Mouse (Mus musculus): ENCODE measurements around the gene Lhx2.

Gene Lhx2

DNA sequence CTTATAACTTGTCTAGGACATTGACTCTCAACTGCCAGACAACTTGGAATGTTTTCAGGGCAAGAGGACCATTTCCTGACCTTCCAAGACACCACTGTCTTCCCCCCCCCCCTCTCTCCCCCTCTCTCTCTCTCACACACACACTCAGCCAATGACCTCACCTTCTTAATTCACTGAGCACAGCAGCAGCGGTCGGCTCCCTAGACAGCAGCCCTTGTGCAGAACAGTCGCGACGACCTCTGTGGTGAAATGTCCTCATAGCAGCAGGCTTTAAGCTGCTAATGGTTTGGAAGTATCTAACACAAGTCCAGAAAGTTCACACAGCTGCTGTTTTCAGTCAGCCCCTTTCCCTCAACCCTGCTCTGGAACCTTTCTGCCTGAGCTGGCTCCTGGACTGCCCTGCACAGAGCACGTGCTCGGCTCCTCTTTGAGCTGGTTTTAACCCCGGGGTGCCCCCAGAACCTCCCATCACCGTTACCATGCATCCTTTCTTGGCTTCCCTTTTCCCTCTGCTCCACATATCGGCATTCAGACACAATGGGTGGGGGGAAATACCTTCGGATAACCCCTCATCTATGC, 73.6 kb downstream of the Lhx2 start:
- DNase-seq, result no peak

GRCm38 (mm10) chr2:38417970-38418369, 78.9 kb downstream of the Lhx2 start:
- DNase-seq, result peak in 1 of 2 experiments; percentile 54

All from lung, postnatal 4 days (tissue).